In the genomic region with DNA sequence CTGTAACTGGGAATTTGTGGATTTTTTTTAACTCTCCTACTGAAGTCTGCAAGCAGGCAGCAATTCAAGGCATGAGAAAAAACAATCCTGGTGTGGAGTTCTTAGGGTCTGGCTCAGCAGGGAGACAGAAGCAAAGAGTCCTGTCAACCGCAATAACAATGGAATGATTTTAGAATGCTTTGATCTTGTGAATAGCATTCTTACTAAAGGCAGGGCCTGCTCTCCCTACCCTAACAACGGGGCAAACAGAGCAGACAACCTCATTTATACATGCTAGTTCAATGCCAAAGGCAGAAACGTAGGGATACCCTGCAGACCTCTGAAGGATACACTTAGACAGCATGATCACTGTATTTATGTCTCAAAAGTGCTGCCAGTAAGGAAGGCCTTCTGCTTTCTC, we compare ENCODE assay signal across 12 mouse cellular contexts.
DNase-seq lines count a peak whose midpoint lies in the region; ATAC-seq and TF ChIP-seq lines count a peak whose summit lies in the region.
"Had no signal": no experiment of that assay in that cellular context is flagged by ENCODE, and none has a peak within 500 bp of the region (broad histone marks: within the 10 kb centered on the region; RNA-seq: fewer than 3 reads in every experiment).

No protein-coding gene starts in this region.

- no peak overlapping the region for H3K9ac ChIP-seq in limb, embryonic 14.5 days (ENCODE audit: low read depth, low read length, severe bottlenecking)
- H3K9ac ChIP-seq in embryonic facial prominence, embryonic 11.5 days (replicated peaks; ENCODE audit: low read length) = no peak overlapping the region
- H3K9ac ChIP-seq in hindbrain, embryonic 13.5 days = no peak overlapping the region
- H3K9ac ChIP-seq: limb, embryonic 15.5 days had no signal

- H3K9me3 ChIP-seq in limb, embryonic 14.5 days (ENCODE audit: control insufficient read depth, low read length) = no peaks in the 10 kb centered on the region
- H3K9me3 ChIP-seq in limb, embryonic 10.5 days (replicated peaks) = no peaks in the 10 kb centered on the region
- H3K9me3 ChIP-seq in embryonic facial prominence, embryonic 11.5 days (replicated peaks; ENCODE audit: control insufficient read depth, low read length) = no peaks in the 10 kb centered on the region
- no peaks in the 10 kb centered on the region for H3K9me3 ChIP-seq in hindbrain, embryonic 13.5 days
- H3K9me3 ChIP-seq: heart, embryonic 10.5 days; limb, embryonic 15.5 days had no signal

- WGBS in limb, embryonic 14.5 days = 10% methylated on average over 3 of the region's 3 CpGs
- 8% methylated on average over 3 of the region's 3 CpGs for WGBS in limb, embryonic 10.5 days
- WGBS in embryonic facial prominence, embryonic 11.5 days = 11% methylated on average over 3 of the region's 3 CpGs
- 2% methylated on average over 3 of the region's 3 CpGs for WGBS in hindbrain, embryonic 13.5 days

- H3K27ac ChIP-seq in limb, embryonic 14.5 days (replicated peaks; ENCODE audit: low read depth, low read length) = no peak overlapping the region
- H3K27ac ChIP-seq in limb, embryonic 10.5 days = no peak overlapping the region
- H3K27ac ChIP-seq in embryonic facial prominence, embryonic 11.5 days (replicated peaks; ENCODE audit: low read depth, low read length) = no peak overlapping the region
- peak overlapping the region; percentile 49; the same call in 1 of the 2 replicates for H3K27ac ChIP-seq in hindbrain, embryonic 13.5 days
- H3K27ac ChIP-seq: heart, embryonic 10.5 days; limb, embryonic 15.5 days had no signal

- H3K4me3 ChIP-seq in limb, embryonic 14.5 days (replicated peaks; ENCODE audit: low read length) = no peak overlapping the region
- H3K4me3 ChIP-seq in limb, embryonic 10.5 days = no peak overlapping the region
- no peak overlapping the region for H3K4me3 ChIP-seq in embryonic facial prominence, embryonic 11.5 days (ENCODE audit: low read depth, low read length)
- no peak overlapping the region for H3K4me3 ChIP-seq in hindbrain, embryonic 13.5 days
- H3K4me3 ChIP-seq: heart, embryonic 10.5 days; limb, embryonic 15.5 days had no signal

- no peak for DNase-seq in limb, embryonic 14.5 days (ENCODE audit: low spot score)
- DNase-seq in limb, embryonic 10.5 days (ENCODE audit: low spot score) = no peak
- DNase-seq in embryonic facial prominence, embryonic 11.5 days (ENCODE audit: low spot score) = peak; percentile 54
- peak; percentile 61 for DNase-seq in retina, postnatal 1 day
- DNase-seq in B cell, adult 2 months = no peak
- no peak for DNase-seq in left cerebral cortex, postnatal 36 days (ENCODE audit: low spot score in 2 of 2)
- DNase-seq: kidney, adult 18-20 months; lung, postnatal 10 days had no signal

- no peak for TF ChIP-seq POLR2A in limb, embryonic 14.5 days (IDR thresholded peaks at IDR 0.05; ENCODE audit: borderline replicate concordance, extremely low read depth, insufficient read depth, insufficient read length)

- ATAC-seq in limb, embryonic 14.5 days (ENCODE audit: low FRiP score, low read depth) = 0 out of 2 replicates have a peak, but pooled peaks have one; percentile 37
- ATAC-seq in embryonic facial prominence, embryonic 11.5 days (replicated peaks; ENCODE audit: insufficient number of reproducible peaks, low FRiP score, low TSS enrichment, low read depth) = no peak; the same call in 1 of the 2 replicates
- ATAC-seq in hindbrain, embryonic 13.5 days (ENCODE audit: low FRiP score) = no peak
- ATAC-seq in erythroblast, adult 5-6 weeks (replicated peaks; ENCODE audit: low FRiP score, poor library complexity, severe bottlenecking) = no peak

- intact Hi-C loops in left cerebral cortex, postnatal 36 days (cut with DNase I) = no loop called here

- no peaks in the 10 kb centered on the region for H3K27me3 ChIP-seq in limb, embryonic 14.5 days (ENCODE audit: control insufficient read depth, insufficient read depth, low read length)
- no peaks in the 10 kb centered on the region for H3K27me3 ChIP-seq in limb, embryonic 10.5 days (ENCODE audit: low read depth, poor library complexity, severe bottlenecking)
- H3K27me3 ChIP-seq in embryonic facial prominence, embryonic 11.5 days (ENCODE audit: control insufficient read depth, insufficient read depth, low read length) = no peaks in the 10 kb centered on the region
- H3K27me3 ChIP-seq in hindbrain, embryonic 13.5 days = no peaks in the 10 kb centered on the region
- H3K27me3 ChIP-seq: limb, embryonic 15.5 days had no signal

- no peak overlapping the region for H3K4me2 ChIP-seq in limb, embryonic 14.5 days (replicated peaks; ENCODE audit: low read depth, low read length, severe bottlenecking)
- H3K4me2 ChIP-seq in embryonic facial prominence, embryonic 11.5 days (ENCODE audit: low read depth, low read length) = no peak overlapping the region
- no peak overlapping the region for H3K4me2 ChIP-seq in hindbrain, embryonic 13.5 days
- H3K4me2 ChIP-seq: limb, embryonic 15.5 days had no signal

- H3K4me1 ChIP-seq in limb, embryonic 14.5 days (ENCODE audit: control insufficient read depth, insufficient read depth, low read length) = no peaks in the 10 kb centered on the region
- peaks cover under 1% of the 10 kb centered on the region for H3K4me1 ChIP-seq in limb, embryonic 10.5 days
- no peaks in the 10 kb centered on the region for H3K4me1 ChIP-seq in embryonic facial prominence, embryonic 11.5 days (ENCODE audit: control insufficient read depth, insufficient read depth, low read length)
- peaks cover 5% of the 10 kb centered on the region for H3K4me1 ChIP-seq in hindbrain, embryonic 13.5 days (replicated peaks)
- H3K4me1 ChIP-seq: heart, embryonic 10.5 days; limb, embryonic 15.5 days had no signal

- no peaks in the 10 kb centered on the region for H3K36me3 ChIP-seq in limb, embryonic 14.5 days (ENCODE audit: control insufficient read depth, insufficient read depth, low read length)
- H3K36me3 ChIP-seq in limb, embryonic 10.5 days = no peaks in the 10 kb centered on the region
- H3K36me3 ChIP-seq in embryonic facial prominence, embryonic 11.5 days (replicated peaks; ENCODE audit: control insufficient read depth, insufficient read depth, low read depth, low read length) = no peaks in the 10 kb centered on the region
- H3K36me3 ChIP-seq in hindbrain, embryonic 13.5 days = no peaks in the 10 kb centered on the region
- H3K36me3 ChIP-seq: heart, embryonic 10.5 days; limb, embryonic 15.5 days had no signal

Comparison
In these comparisons a context has a peak if more than half of its experiments do, and no peak if none do; other contexts are left out.
1. DNase-seq: peak in embryonic facial prominence, embryonic 11.5 days (single experiment) and retina, postnatal 1 day (single experiment); none in limb, embryonic 14.5 days (single experiment), limb, embryonic 10.5 days (single experiment), B cell, adult 2 months (0 of 2) and left cerebral cortex, postnatal 36 days (0 of 2).